Mouse (Mus musculus) embryonic fibroblast, embryonic 13.5 days (primary cell): ENCODE measurements around the gene 4933430I17Rik.

Experiments
- CTCF ChIP-seq: IDR thresholded peaks from 2 replicates; pipeline ENCODE4 v1.5.1; 2011; ENCODE audit warnings: mild to moderate bottlenecking, control low read depth, low read length, moderate library complexity, borderline replicate concordance; ENCODE audit not compliant: insufficient read depth
- POLR2A ChIP-seq: IDR thresholded peaks from 2 replicates; pipeline ENCODE4 v1.6.1; 2011; ENCODE audit warnings: low read depth, mild to moderate bottlenecking, control low read depth, low read length, moderate library complexity

DNA sequence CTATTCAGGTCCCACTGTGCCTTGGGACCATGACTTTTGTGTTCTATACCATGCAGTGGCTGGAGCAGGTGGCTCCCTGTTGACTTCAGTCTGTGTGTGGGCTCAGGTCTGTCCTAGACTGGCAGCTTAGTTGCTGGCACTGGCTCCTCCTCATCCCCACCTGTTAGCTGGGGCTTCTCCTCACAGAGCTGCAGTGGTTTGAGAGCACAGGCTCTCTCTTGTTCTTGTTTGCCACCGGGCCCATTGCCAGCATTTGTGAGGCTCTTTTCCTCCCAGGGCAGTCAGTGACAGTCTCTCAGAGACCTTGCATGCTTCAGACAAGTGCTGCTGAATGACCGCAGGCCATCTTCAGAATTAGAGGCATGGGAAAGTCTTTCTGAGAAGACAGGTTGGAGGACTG lies 32.5 kb upstream of the 4933430I17Rik start:
- TF ChIP-seq CTCF: no peak
- no peak for TF ChIP-seq POLR2A
